27 mouse cellular contexts compared by ENCODE assay signal in genomic region chr5:110574888-110575287, GRCm38 (mm10). TPM values are rescaled to one million over a fixed set of nuclear protein-coding genes. Genes with fewer than 3 reads are reported as not detected.
"Had no signal": no experiment of that assay in that cellular context is flagged by ENCODE, and none has a peak within 500 bp of the region (broad histone marks: within the 10 kb centered on the region; RNA-seq: fewer than 3 reads in every experiment).

No protein-coding gene starts in this region.

- H3K4me3 ChIP-seq: heart, adult 2 months; heart, embryonic 13.5 days; heart, embryonic 15.5 days; hindbrain, embryonic 13.5 days; hindbrain, embryonic 15.5 days; kidney, embryonic 15.5 days; limb, embryonic 13.5 days; limb, embryonic 15.5 days had no signal

- DNase-seq: gastrocnemius, postnatal 14 days; gastrocnemius, postnatal 36 days; heart, adult 11 months; heart, adult 2 months; heart, postnatal 14 days; heart, postnatal 36 days; kidney, adult 11 months; kidney, adult 2 months; kidney, adult 9 months; kidney, postnatal 14 days; kidney, postnatal 36 days; layer of hippocampus, adult 9-11 months; layer of hippocampus, postnatal 36 days; left cerebral cortex, postnatal 4 days had no signal

- H3K4me2 ChIP-seq: heart, embryonic 11.5 days; heart, embryonic 13.5 days; heart, embryonic 15.5 days; hindbrain, embryonic 13.5 days; hindbrain, embryonic 15.5 days; kidney, embryonic 15.5 days; limb, embryonic 13.5 days; limb, embryonic 15.5 days had no signal

- ATAC-seq: hindbrain, postnatal 0 days; intestine, embryonic 16.5 days had no signal

- H3K9me3 ChIP-seq: heart, embryonic 13.5 days; heart, embryonic 15.5 days; hindbrain, embryonic 13.5 days; hindbrain, embryonic 15.5 days; kidney, embryonic 15.5 days; limb, embryonic 13.5 days; limb, embryonic 15.5 days had no signal

- H3K27me3 ChIP-seq: hindbrain, embryonic 13.5 days; hindbrain, embryonic 15.5 days; kidney, embryonic 15.5 days; limb, embryonic 15.5 days had no signal

- H3K27ac ChIP-seq: heart, adult 2 months; heart, embryonic 13.5 days; heart, embryonic 15.5 days; hindbrain, embryonic 13.5 days; hindbrain, embryonic 15.5 days; hindbrain, postnatal 0 days; kidney, embryonic 15.5 days; kidney, postnatal 0 days; limb, embryonic 13.5 days; limb, embryonic 15.5 days had no signal

- H3K9ac ChIP-seq: heart, embryonic 13.5 days; heart, embryonic 15.5 days; hindbrain, embryonic 13.5 days; hindbrain, embryonic 15.5 days; kidney, embryonic 15.5 days; limb, embryonic 13.5 days; limb, embryonic 15.5 days had no signal

- H3K36me3 ChIP-seq: heart, embryonic 13.5 days; heart, embryonic 15.5 days; hindbrain, embryonic 15.5 days; kidney, embryonic 15.5 days; limb, embryonic 13.5 days; limb, embryonic 15.5 days had no signal

- H3K4me1 ChIP-seq: heart, embryonic 13.5 days; heart, embryonic 15.5 days; hindbrain, embryonic 15.5 days; kidney, embryonic 15.5 days; limb, embryonic 13.5 days; limb, embryonic 15.5 days had no signal

RNA-seq across cellular contexts. Expression of gene Galnt9, which starts 30.7 kb away (rescaled TPM):
- polyA plus RNA-seq: heart, embryonic 11.5 days; heart, embryonic 13.5 days; heart, postnatal 0 days; limb, embryonic 11.5 days had no signal
